Mouse (Mus musculus) C2C12 (cell line): ENCODE measurements around the gene Pigs. TPM values are rescaled to one million over a fixed set of nuclear protein-coding genes. Genes with fewer than 3 reads are reported as not detected.

Experiments
- H3K27me3 ChIP-seq: one replicate; pipeline ENCODE4 v1.6.1; 2011; ENCODE audit not compliant: control insufficient read depth, insufficient read depth, insufficient read length
- H3K36me3 ChIP-seq: one replicate; pipeline ENCODE4 v1.6.1; 2011; ENCODE audit not compliant: control insufficient read depth, insufficient read depth
- H3K4me3 ChIP-seq: one replicate; pipeline ENCODE4 v1.5.1; 2011; ENCODE audit warnings: mild to moderate bottlenecking, control low read depth; ENCODE audit not compliant: poor library complexity, insufficient read depth, severe bottlenecking
- H3K79me2 ChIP-seq: one replicate; pipeline ENCODE4 v1.6.1; 2011; ENCODE audit not compliant: control insufficient read depth, insufficient read depth
- H3K79me3 ChIP-seq: one replicate; pipeline ENCODE4 v1.6.1; 2011; ENCODE audit warnings: low read depth, control low read depth
- H3ac ChIP-seq: one replicate; pipeline ENCODE3; 2011; ENCODE audit warnings: low read depth; ENCODE audit not compliant: control insufficient read depth, insufficient read length
- CEBPB ChIP-seq: IDR thresholded peaks from one replicate; pipeline ENCODE4 v1.6.1; 2011; ENCODE audit warnings: low read depth, mild to moderate bottlenecking, control low read depth, moderate library complexity
- CTCF ChIP-seq: IDR thresholded peaks from one replicate; pipeline ENCODE4 v1.5.1; 2011; ENCODE audit not compliant: control insufficient read depth, insufficient read depth, insufficient read length
- FOSL1 ChIP-seq: IDR thresholded peaks from one replicate; pipeline ENCODE4 v1.8.0; 2011; ENCODE audit warnings: mild to moderate bottlenecking, low read length; ENCODE audit not compliant: poor library complexity, insufficient read depth, severe bottlenecking
- MAX ChIP-seq: IDR thresholded peaks from one replicate; pipeline ENCODE4 v1.6.1; 2011; ENCODE audit warnings: mild to moderate bottlenecking, control low read depth
- MYOD1 ChIP-seq: IDR thresholded peaks from one replicate; pipeline ENCODE4 v1.6.1; 2011; ENCODE audit warnings: low read depth; ENCODE audit not compliant: control insufficient read depth, insufficient read length
- MYOG ChIP-seq: IDR thresholded peaks from one replicate; pipeline ENCODE4 v1.6.1; 2011; ENCODE audit not compliant: control insufficient read depth, insufficient read length; ENCODE audit errors: extremely low read depth
- USF1 ChIP-seq: IDR thresholded peaks from one replicate; pipeline ENCODE4 v1.6.1; 2011; ENCODE audit warnings: low read depth, mild to moderate bottlenecking, control low read depth, moderate library complexity
- polyA plus RNA-seq: library from polyadenylated mRNA; unstranded; fragments of >200 nt; fragmentation: generic; extraction: Trizol; gene quantifications from one replicate; pipeline ENCODE4 v1.2.1, GENCODE M21; 2012; ENCODE audit warnings: missing spikeins

Gene Pigs
- polyA plus RNA-seq, 1 experiment, result 37.1 TPM

GRCm38 (mm10) chr11:78364103-78364502 lies 35.9 kb downstream of the Pigs start:
- TF ChIP-seq USF1 (peak; percentile 16), MYOG (no peak), CEBPB (peak; percentile 97), MAX (no peak), CTCF (no peak), FOSL1 (no peak), MYOD1 (no peak)
- Histone ChIP-seq H3K4me3 (no peak overlapping the region), H3K27me3 (no peaks in the 10 kb centered on the region), H3K79me2 (no peaks in the 10 kb centered on the region), H3ac (peak overlapping the region; percentile 36), H3K36me3 (no peaks in the 10 kb centered on the region), H3K79me3 (no peaks in the 10 kb centered on the region)

GRCm38 (mm10) chr11:78367456-78368225 lies 39.4 kb downstream of the Pigs start:
- H3K79me2 ChIP-seq, result no peaks in the 10 kb centered on the region
- no peak overlapping the region for H3K4me3 ChIP-seq
- no peaks in the 10 kb centered on the region for H3K36me3 ChIP-seq
- H3ac ChIP-seq, result no peak overlapping the region
- no peaks in the 10 kb centered on the region for H3K27me3 ChIP-seq
- TF ChIP-seq CTCF (no peak), FOSL1 (no peak), MAX (no peak), MYOG (no peak), MYOD1 (no peak), CEBPB (no peak), USF1 (no peak)
- no peaks in the 10 kb centered on the region for H3K79me3 ChIP-seq

- Histone ChIP-seq H3K27me3 (no peaks in the 10 kb centered on the region), H3K79me2 (no peaks in the 10 kb centered on the region), H3K36me3 (no peaks in the 10 kb centered on the region), H3K79me3 (no peaks in the 10 kb centered on the region), H3ac (no peak overlapping the region), H3K4me3 (no peak overlapping the region)
- TF ChIP-seq CTCF (no peak), FOSL1 (peak; percentile 74), USF1 (no peak), MYOG (no peak), MAX (peak; percentile 33), CEBPB (no peak), MYOD1 (peak; percentile 70)
These were observed 42.2 kb downstream of the Pigs start for GRCm38 (mm10) chr11:78370389-78370788.

- Histone ChIP-seq H3K36me3 (no peaks in the 10 kb centered on the region), H3K79me2 (no peaks in the 10 kb centered on the region), H3ac (no peak overlapping the region), H3K27me3 (no peaks in the 10 kb centered on the region), H3K79me3 (no peaks in the 10 kb centered on the region), H3K4me3 (no peak overlapping the region)
- no peak for TF ChIP-seq USF1
- no peak for TF ChIP-seq CTCF
- TF ChIP-seq MAX, result no peak
- TF ChIP-seq MYOG, result no peak
- no peak for TF ChIP-seq FOSL1
- no peak for TF ChIP-seq CEBPB
- TF ChIP-seq MYOD1, result no peak
These were observed 43.5 kb downstream of the Pigs start for GRCm38 (mm10) chr11:78371711-78372110.

GRCm38 (mm10) chr11:78372166-78372565 lies 44.0 kb downstream of the Pigs start:
- no peaks in the 10 kb centered on the region for H3K79me3 ChIP-seq
- H3K36me3 ChIP-seq, result no peaks in the 10 kb centered on the region
- no peak overlapping the region for H3ac ChIP-seq
- no peaks in the 10 kb centered on the region for H3K79me2 ChIP-seq
- H3K4me3 ChIP-seq, result no peak overlapping the region
- no peaks in the 10 kb centered on the region for H3K27me3 ChIP-seq
- TF ChIP-seq MYOD1 (no peak), MAX (no peak), CTCF (no peak), FOSL1 (no peak), USF1 (no peak), CEBPB (no peak), MYOG (no peak)

GRCm38 (mm10) chr11:78372610-78373009 lies 44.4 kb downstream of the Pigs start:
- TF ChIP-seq MAX (no peak), FOSL1 (no peak), MYOG (no peak)
- Histone ChIP-seq H3K79me3 (no peaks in the 10 kb centered on the region), H3K27me3 (no peaks in the 10 kb centered on the region), H3ac (no peak overlapping the region), H3K79me2 (no peaks in the 10 kb centered on the region), H3K36me3 (no peaks in the 10 kb centered on the region), H3K4me3 (no peak overlapping the region)
